Mouse (Mus musculus) heart, postnatal 25 days (tissue): ENCODE measurements at regions not wholly inside any gene's neighbourhood (a gene's known extent, or its start where the extent isn't known, plus 50 kb on each side); places are given as distances from the start of the nearest gene placed in this dataset.

Experiments
- DNase-seq: peaks from one replicate; pipeline ENCODE4 v3.0.0; 2022; ENCODE audit warnings: low spot score
- intact Hi-C: fragments of 180-260 bp; cut with DNase I; formaldehyde crosslinking; loops from one replicate; pipeline ENCODE4 v1.15.1; 2025

DNA sequence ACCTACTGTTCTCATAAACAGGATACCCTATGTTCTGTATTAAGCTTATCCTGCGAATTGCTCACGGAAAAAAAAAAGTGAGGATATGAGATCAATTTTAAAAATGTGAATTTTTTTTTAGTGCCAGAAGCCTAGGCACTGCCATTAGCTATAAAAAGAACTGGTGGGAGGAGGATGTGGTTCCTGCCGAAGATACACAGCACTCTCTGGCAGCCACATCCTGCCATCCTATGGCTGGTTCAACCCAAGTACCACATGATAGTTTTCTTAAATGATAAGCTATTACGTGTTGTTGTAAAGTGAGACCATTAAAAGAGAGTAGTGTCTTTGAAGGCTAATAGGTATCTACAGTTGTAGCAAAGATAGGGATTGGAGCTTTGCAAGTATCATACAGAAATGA is 58.2 kb upstream of the Ppp3ca start:
- DNase-seq: no peak
- intact Hi-C loops: loop anchor here (2.0 kb wide), 1 partner anchor 59 kb away; the partner anchor contains the start of gene Ppp3ca

DNA sequence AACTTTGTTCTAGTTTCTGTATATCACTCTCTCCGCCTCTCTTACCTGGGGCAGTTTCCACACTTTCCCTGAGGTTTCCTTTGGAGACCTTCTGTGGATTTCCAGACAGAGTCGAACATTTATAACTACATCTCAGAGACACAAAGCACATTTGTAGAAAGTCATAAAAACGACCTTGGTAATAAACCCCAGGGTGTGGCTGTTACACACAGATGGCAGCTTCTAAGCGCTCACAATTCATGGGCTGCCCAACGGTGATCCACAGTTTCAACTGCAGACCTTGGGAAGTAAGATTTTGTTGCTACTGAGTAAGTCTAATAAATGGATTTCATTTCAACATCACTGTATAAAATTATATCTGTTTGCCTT is 59.4 kb upstream of the Ppp3ca start:
- DNase-seq: no peak
- intact Hi-C loops: loop anchor here (2.0 kb wide), 1 partner anchor 60 kb away; the partner anchor contains the start of gene Ppp3ca

DNA sequence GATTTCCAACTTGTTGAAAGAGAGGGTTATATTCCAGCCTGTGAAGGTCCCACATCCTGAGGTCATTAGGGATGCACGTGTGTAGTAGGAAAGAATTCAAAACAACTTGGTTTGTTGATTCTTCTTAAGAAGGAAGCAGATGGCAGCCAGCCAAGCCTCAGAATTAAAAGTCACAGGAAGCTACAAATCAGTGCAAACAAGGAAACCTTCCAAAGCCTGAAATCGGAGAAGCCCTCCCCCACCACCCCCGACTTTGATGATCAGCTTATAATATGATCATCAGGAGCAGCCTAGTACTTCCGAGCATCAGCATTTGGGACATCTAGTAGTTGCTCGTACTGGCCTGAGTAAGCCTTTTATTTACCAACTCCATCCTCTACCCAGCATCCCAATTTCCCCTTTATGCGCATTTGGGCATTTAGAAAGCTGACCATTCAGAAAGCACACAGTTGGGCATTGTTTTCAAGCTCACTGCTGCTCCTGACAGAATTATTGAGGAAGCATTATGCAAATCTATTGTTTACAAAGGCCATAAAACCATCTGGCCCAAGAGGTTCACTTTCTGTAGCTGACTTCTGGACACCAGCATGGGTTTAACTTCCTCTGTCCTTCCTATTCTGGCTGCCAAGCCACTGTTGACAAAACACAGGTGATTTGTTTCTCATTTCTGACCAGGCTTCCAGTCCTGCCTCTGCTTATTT is 59.9 kb upstream of the Ppp3ca start:
- DNase-seq: peak; percentile 4
- intact Hi-C loops: loop anchor here (2.0 kb wide), 1 partner anchor 61 kb away; the partner anchor contains the start of gene Ppp3ca

DNA sequence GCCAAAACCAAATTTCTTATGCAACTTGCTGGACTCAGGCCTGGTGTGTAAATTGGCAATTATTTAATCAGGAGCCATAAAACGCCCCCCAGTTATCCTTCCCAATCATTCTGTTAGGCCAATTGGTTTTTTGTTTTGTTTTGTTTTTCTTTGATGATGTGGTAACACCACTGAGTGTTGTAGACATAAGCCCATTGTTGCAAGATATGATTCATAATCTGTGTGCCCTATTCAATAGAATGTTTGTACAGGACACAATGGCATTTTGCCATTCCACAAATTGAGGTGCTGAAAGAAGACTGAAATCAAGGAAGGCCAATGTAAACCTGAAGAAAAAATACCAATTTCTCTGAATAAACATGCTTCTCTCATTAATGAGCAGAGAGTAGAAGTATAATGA is 68.2 kb upstream of the Ppp3ca start:
- intact Hi-C loops: no loop called here
- DNase-seq: no peak

DNA sequence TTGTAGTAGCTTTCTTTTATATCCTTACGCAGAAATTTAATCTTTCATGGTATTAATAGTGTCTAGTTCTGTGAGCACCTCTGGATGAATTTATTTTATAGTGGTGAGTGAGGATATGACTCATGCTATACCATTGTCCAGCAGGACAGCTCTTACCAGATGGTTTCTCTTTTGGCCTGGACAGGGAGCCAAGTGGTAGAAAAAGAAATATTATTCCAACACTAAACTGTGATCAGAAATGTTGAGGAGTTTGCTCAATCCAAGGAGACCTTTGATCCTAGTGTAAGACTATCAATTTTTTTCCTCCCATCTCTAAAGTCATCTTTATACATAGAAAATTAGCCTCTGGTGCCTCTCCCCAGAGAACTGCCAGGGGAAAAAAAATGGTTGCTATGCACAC is 86.0 kb upstream of the Ppp3ca start:
- intact Hi-C loops: no loop called here
- no peak for DNase-seq

DNA sequence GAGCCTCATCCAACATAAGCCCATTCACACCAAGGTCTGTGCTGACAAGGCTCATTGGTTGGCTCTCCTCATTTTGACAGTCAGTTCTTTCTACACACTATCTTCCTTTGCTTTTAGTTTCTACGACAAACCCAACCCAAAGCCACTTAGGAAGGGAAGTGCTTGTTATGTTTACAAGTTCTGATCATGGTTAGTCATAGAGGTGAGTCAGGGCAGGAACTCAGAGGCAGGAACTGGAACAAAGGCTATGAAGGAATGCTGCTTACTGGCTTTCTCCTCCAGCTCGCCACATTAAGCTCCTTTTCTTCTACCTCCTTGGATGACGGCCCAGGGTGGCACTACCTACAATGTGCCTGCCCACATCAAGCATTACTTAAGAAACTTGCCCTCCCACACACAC is 91.9 kb upstream of the Ppp3ca start:
- no peak for DNase-seq
- intact Hi-C loops: no loop called here

DNA sequence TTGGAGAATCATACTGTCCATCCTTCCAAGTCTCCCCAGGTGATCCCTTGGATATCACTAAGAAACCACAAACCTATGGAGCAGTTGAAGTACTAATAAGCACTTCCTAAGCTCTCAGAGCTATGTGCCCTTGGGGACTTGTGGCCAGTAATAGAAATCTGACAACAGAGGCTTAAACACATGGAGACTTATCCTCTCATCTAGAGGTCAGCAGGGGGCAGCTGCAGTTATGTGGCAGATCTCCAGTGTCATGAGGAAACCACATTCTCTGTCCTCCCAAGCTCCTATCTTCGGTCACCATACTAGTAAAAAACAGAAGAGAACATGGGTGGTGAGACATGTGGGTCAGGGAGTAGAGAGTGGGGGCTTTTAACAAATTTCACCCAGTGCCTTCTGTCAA is 99.4 kb upstream of the Ppp3ca start:
- intact Hi-C loops: no loop called here
- DNase-seq: no peak

DNA sequence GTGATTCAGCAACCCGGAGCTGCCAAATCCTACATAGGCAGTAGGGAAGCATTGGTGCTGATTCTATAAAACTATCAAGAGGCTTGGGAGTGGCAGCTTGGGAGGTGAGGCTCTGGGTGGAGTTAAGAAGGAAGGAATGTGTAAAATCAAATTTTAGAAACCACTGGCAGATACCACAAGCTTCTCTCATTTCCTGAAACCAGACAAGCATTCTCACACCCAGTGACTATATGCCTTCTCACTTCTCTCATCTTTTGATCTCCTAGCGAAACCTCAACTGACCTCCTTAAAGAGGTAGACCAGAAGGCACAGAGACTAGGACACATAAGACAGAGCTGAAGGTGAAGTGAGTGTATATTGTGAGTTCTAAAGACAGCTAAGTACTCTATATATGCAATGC is 113.4 kb upstream of the Ppp3ca start:
- intact Hi-C loops: no loop called here
- DNase-seq: no peak

DNA sequence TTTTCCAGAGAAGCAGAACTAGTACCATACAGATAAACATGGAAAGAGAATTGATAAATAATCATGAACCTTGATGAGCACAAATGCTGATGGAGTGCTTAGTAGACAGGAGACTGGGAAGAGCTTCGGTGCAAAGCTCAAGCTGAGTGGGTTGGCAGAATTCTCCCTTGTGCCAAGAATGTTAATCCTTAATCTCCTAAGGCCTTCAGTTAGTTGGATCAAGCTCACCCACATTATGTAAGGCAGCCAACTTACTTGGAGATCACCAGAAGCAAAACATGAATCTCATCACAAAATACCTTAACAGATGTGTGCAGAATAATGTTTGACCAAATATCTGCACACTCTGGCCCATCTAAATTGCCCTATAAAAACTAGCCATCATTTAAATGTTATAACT is 120.5 kb upstream of the Ppp3ca start:
- intact Hi-C loops: no loop called here
- DNase-seq: no peak

DNA sequence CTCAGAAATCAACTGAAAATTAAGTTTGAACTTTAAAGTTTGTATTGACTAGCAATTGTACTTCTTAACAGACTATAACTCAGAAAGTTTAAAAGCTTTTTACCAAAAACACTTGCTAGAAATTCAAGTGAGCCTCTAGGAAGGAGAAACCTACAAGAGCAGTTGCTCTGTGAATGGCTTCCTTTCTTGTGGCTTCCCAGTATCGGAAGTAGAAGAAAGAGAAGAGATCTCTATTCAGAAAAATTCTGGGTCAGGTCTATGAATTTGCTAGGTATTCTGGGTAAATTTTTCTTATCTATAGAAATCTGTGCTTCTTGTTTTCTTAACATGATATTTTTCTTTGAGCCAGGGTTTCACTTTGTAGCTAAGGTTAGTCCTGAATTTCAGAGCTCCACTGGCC is 138.3 kb upstream of the Ppp3ca start:
- DNase-seq: no peak
- intact Hi-C loops: no loop called here

DNA sequence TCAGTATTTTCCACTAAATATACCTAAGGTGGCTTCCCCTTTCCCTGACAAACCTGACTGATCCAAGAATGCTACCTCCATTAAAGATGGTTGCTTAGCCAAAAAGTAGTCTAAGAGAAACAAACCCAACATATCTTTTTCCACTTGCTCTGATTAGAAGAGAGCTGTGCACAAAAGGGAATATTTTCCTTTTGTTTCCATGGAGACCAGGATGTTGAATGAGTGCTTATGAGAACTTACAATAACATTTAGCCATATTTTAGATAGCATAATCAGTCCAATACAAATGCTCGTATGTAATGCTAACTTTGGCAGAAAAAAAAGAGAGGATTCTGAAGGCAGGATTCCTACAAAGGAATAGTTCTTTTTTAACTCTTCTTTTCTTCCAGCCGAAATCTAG is 161.3 kb upstream of the Ppp3ca start:
- no peak for DNase-seq
- intact Hi-C loops: no loop called here

DNA sequence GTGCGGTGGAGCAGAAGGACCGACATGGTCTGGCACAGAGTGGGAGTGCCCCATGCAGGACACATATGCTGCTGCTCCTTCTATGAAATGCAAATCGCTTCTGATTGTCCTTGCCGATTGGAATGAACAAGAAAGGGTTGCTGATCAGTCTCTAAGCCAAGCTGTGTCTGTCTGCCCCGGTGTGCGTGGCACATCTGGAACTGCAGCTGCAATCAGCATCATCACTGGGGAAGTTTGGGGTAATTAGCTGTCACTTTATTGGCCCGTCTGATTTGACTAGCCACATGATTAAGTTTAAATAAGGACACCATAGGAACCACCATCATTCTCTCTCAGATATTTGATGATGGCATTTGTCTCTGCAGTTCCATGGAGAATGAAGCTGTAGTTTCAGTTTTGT is 162.9 kb upstream of the Ppp3ca start:
- DNase-seq: no peak
- intact Hi-C loops: no loop called here

DNA sequence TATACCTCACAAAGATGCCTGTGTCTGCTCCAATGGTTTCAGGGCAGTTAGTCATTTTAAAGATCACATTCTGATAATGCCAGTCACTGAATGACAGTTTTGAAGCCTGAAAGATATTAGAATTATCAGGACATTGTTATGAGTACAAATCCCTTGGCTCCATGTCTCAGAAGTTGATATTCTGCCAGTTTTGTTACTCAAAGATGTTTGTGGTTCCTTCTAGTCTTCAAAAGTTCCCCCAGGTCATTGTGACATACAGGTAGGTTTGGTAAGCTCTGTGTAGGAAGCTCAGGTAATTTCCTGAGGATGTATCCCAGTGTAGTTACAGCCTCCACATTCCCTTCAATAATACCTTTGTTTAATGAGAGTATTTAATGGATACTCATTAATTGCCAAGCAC is 169.0 kb upstream of the Bank1 start:
- no peak for DNase-seq
- intact Hi-C loops: no loop called here

DNA sequence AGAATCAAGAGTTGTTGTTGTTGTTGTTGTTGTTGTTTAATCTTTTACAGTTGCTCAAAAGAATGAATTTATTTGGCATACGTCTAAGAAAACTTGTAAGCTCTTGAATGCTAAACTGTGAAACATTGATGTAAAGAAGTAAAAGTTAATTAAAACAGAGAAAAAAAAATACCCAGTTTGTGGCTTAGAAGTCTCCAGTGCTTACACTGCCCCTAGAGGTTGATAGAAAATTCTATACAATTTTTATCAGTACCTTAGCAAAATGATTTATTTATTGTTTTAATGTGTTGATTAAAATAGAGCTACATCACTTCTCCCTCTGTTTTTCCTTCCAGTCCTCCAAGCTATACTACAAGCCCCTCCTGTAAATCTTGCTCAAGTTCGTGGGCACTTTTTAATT is 165.8 kb upstream of the Bank1 start:
- no peak for DNase-seq
- intact Hi-C loops: no loop called here

DNA sequence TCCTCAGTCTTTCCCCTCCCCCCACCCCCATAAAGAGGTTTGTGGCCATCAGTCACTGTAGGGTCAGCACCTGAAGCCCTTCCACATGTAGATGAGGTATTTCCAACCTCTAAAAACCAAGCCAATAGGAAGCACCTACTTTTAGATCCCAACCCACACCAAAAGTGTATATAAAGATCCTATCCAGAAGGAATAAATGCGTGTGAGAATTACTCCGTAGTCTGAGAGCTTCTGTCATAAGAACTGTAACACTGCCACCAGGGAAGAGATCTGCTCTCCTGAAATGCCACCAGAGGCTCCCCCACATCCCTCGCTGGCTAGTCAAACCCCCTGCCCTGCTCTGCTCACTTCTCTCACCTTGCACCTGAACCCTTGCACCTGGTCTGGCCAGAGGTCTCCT is 145.8 kb upstream of the Bank1 start:
- no peak for DNase-seq
- intact Hi-C loops: no loop called here

DNA sequence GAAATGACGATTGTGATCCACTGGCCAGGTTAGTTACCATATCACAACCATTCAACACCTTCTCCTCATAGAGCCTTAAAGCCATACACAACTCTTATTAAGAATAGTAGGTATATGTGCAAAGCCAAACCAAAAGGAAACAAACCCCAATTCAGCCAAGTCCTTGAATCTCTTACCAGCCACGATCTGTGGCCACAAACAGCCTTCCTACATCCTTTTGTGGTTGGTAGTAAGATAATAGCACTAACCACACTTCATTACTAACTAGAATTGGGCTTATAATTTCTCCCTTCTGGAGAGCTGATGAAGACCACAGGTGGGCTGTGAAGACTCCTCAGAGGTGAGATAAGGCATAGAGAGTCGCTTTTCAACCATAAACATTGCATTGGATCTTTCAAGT is 136.9 kb upstream of the Bank1 start:
- no peak for DNase-seq
- intact Hi-C loops: no loop called here

DNA sequence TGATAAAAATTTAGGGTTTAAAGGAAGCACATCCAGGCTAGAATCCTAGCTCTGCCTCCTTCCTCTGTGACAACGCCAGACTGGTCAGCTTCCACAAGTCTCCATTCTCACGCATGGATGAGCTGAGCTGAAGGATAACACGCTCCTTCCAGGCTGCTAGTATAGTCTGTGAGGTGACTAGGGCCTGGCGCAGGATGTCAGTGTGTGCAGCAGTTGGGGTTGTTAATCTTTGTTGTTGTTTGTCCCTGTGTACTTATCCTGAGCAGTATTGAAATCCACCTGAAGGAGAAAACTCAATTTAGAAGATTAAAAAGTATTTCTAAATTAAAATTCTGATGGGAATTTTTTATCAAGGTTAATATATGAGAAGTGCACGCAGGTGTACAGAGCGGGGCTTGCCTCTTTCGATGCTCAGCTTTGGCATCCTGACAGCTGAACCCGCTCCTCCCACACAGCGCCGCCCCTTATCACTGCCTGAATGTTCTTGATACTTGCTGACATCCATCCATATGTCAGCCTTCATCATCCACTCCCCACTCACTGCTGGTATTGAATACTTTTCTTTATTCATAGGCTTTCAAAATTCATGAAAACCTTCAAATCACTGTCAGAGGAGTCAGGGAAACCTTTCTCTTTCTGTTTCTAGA is 130.7 kb upstream of the Bank1 start:
- intact Hi-C loops: no loop called here
- no peak for DNase-seq

DNA sequence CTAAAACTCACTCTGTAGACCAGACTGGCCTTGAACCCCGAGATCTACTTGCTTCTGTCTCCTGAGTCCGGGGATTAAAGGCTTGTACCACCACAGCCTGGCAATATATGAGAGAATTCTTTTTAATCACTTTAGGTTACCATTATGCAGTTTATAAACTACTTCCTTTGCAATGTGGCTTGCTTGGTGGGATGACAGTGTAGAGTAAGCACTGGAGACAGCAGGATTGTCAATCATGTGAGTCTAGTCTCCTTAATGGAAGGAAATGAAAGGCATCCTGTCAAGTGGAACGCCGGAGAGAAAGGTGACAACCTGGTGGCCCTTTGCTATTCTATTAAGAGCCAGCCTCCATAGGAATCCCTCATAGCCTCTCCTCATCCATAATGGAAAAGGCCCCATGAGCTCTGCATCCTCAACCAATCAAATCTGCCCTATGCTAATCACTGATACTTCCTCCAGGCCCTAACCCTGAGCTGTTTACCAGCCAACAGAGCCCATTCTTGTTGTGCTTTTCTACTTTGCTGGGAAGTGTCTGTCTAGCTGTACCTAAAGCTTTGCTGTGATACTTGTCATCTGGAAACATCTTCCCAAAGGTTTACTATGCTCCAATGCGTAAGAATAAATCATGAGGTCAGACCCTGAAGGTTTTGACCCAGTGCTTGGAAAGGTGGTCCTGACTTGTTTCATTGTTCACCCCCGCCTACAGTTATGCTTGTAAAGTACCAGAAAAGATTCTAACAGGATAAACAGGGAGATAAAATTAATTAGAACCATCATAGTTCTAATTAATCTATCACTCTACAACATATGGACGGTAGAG is 130.0 kb upstream of the Bank1 start:
- no peak for DNase-seq
- intact Hi-C loops: no loop called here

DNA sequence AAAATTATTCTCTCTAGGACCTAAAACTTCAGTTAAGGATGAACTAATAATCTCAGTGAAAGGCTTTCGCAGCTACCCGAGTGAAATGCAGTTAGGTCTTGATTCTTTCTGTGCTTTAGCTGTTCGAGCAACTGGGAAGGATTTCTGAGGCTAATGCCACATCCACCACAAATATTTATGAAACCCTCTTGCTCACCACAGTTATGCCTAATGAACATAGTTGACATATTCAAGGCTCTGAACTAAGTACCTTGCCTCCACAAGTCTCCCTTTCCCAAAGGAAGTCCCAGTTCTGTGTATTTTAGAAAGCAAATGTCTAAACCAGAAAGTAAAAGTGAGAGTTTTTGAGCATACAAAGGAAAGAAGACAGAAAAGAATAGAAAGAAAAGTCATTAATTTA is 129.1 kb upstream of the Bank1 start:
- DNase-seq: no peak
- intact Hi-C loops: no loop called here

DNA sequence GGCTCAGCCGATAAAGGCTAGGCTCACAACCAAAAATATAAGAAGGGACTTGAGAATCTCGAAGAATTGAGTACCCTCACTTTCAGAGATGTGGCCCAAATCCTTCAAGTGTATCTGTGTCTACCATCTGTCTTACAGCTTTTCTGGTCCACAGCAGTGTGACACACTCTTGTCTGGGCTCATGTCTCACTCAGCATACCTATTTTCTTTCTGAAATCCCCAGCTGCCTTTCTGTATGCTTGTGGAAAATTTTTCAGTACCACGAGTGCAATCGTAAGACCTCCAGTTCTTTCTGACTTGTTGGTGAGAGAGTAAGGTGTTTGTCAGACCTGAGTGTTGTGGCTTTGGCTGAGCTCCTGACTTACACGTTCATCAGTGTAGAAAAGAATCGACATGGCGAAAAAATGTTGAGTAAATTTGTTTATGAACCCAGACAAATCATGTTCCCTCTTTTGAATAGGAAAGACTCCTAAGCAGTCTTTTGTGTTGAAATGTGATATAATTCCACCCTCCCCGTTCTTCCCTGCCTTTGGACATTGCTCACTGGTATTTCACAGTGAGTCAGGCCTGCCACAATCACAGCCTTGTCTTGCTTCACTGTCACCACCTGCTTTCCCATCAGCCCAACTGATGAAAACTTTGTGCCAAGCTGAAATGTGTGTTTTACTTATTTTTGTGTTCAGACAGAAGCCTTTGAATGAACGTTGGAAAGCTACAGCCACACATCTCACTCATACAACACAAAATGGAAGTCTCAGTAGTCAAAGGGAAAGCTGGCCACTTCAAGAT is 125.3 kb upstream of the Bank1 start:
- no peak for DNase-seq
- intact Hi-C loops: no loop called here
